Mouse (Mus musculus) hindbrain, embryonic 13.5 days (tissue): ENCODE data around the gene Tmem209. TPM values are rescaled to one million over a fixed set of nuclear protein-coding genes. Genes with fewer than 3 reads are reported as not detected.

Experiments used
- ATAC-seq: fragments of 200-750 bp; cut with Nextera tagmentation; 2 replicates; pipeline ENCODE4 v1.8.0; 2017; ENCODE audit warnings: moderate TSS enrichment; ENCODE audit not compliant: low FRiP score
- H3K27ac ChIP-seq: fragments of 300-500 bp; sonication (generic); 2 replicates; pipeline ENCODE4 v1.5.1; 2015; ENCODE audit warnings: inconsistent platforms, mild to moderate bottlenecking, moderate library complexity
- H3K27me3 ChIP-seq: fragments of 300-500 bp; sonication (generic); 2 replicates; pipeline ENCODE4 v1.6.1; 2015; ENCODE audit warnings: mild to moderate bottlenecking, inconsistent platforms
- H3K36me3 ChIP-seq: fragments of 300-500 bp; sonication (generic); 2 replicates; pipeline ENCODE4 v1.6.1; 2015; ENCODE audit warnings: mild to moderate bottlenecking, inconsistent platforms
- H3K4me1 ChIP-seq: fragments of 300-500 bp; sonication (generic); replicated peaks from 2 replicates; pipeline ENCODE4 v1.6.1; 2015; ENCODE audit warnings: inconsistent platforms
- H3K4me2 ChIP-seq: fragments of 300-500 bp; sonication (generic); 2 replicates; pipeline ENCODE4 v1.6.1; 2015; ENCODE audit warnings: inconsistent platforms, mild to moderate bottlenecking, moderate library complexity
- H3K4me3 ChIP-seq: fragments of 300-500 bp; sonication (generic); 2 replicates; pipeline ENCODE4 v1.5.1; 2015; ENCODE audit warnings: mild to moderate bottlenecking, inconsistent platforms
- H3K9ac ChIP-seq: fragments of 300-500 bp; sonication (generic); 2 replicates; pipeline ENCODE4 v1.6.1; 2015; ENCODE audit warnings: mild to moderate bottlenecking, inconsistent platforms
- H3K9me3 ChIP-seq: fragments of 300-500 bp; sonication (generic); 2 replicates; pipeline ENCODE4 v1.6.1; 2016; ENCODE audit warnings: inconsistent platforms
- WGBS: fragments of 180-500 bp; shearing (Covaris S2); methylation state at CpG from one replicate; pipeline ENCODE4 v1.1.7; 2015; 5-methylcytosine and 5-hydroxymethylcytosine counted together
- polyA plus RNA-seq: library from polyadenylated mRNA; unstranded; fragments of >200 nt; fragmentation: Nextera tagmentation; extraction: Ambion mirVana; gene quantifications from 2 replicates; pipeline ENCODE4 v1.2.1, GENCODE M21; 2015

Tmem209 gene
- polyA plus RNA-seq, 1 experiment from 2014 or later, result 29.5 TPM

GRCm38 (mm10) chr6:30476025-30476765 is 33.4 kb downstream of the Tmem209 start:
- Histone ChIP-seq H3K9ac (no peak overlapping the region), H3K9me3 (no peaks in the 10 kb centered on the region), H3K4me3 (no peak overlapping the region), H3K4me2 (no peak overlapping the region), H3K4me1 (peaks cover 9% of the 10 kb centered on the region; the same call in 1 of the 2 replicates), H3K36me3 (peaks cover 30% of the 10 kb centered on the region), H3K27ac (no peak overlapping the region), H3K27me3 (no peaks in the 10 kb centered on the region)
- WGBS, result 75% methylated on average over 10 of the region's 10 CpGs
- ATAC-seq, result no peak

- Histone ChIP-seq H3K36me3 (0 out of 2 replicates have a peak, but pooled peaks cover 3% of the 10 kb centered on the region), H3K4me2 (no peak overlapping the region), H3K27ac (no peak overlapping the region), H3K9ac (no peak overlapping the region), H3K9me3 (no peaks in the 10 kb centered on the region), H3K4me1 (peaks cover 19% of the 10 kb centered on the region), H3K27me3 (no peaks in the 10 kb centered on the region), H3K4me3 (no peak overlapping the region)
- 82% methylated on average over 3 of the region's 3 CpGs for WGBS
- ATAC-seq, result no peak
Observed at GRCm38 (mm10) chr6:30471706-30472105, 37.9 kb downstream of the Tmem209 start.

- Histone ChIP-seq H3K27me3 (no peaks in the 10 kb centered on the region), H3K27ac (peak overlapping the region; percentile 27; the same call in 1 of the 2 replicates), H3K4me2 (no peak overlapping the region), H3K4me1 (peaks cover 19% of the 10 kb centered on the region), H3K9me3 (no peaks in the 10 kb centered on the region), H3K36me3 (no peaks in the 10 kb centered on the region), H3K4me3 (no peak overlapping the region), H3K9ac (0 out of 2 replicates have a peak overlapping the region, but pooled peaks have one; percentile 19)
- ATAC-seq, result peak; percentile 67
- 61% methylated on average over 12 of the region's 12 CpGs for WGBS
Observed at GRCm38 (mm10) chr6:30469370-30469769, 40.2 kb downstream of the Tmem209 start.

- no peaks in the 10 kb centered on the region for H3K9me3 ChIP-seq
- no peaks in the 10 kb centered on the region for H3K27me3 ChIP-seq
- ATAC-seq, result no peak
- no peak overlapping the region for H3K4me3 ChIP-seq
- H3K4me2 ChIP-seq, result no peak overlapping the region
- 56% methylated on average over 12 of the region's 12 CpGs for WGBS
- H3K27ac ChIP-seq, result peak overlapping the region; percentile 27; the same call in 1 of the 2 replicates
- no peak overlapping the region for H3K9ac ChIP-seq
- no peaks in the 10 kb centered on the region for H3K36me3 ChIP-seq
- peaks cover 19% of the 10 kb centered on the region for H3K4me1 ChIP-seq
Observed at GRCm38 (mm10) chr6:30468684-30469083, 40.9 kb downstream of the Tmem209 start.

GRCm38 (mm10) chr6:30468058-30468457 is 41.5 kb downstream of the Tmem209 start:
- Histone ChIP-seq H3K9ac (no peak overlapping the region), H3K27me3 (no peaks in the 10 kb centered on the region), H3K27ac (no peak overlapping the region), H3K4me1 (peaks cover 19% of the 10 kb centered on the region), H3K36me3 (no peaks in the 10 kb centered on the region), H3K9me3 (no peaks in the 10 kb centered on the region), H3K4me3 (no peak overlapping the region), H3K4me2 (no peak overlapping the region)
- 97% methylated on average over 1 of the region's 1 CpGs for whole genome bisulfite sequencing
- ATAC-seq, result no peak

- no peak for ATAC-seq
- Histone ChIP-seq H3K4me1 (peaks cover 38% of the 10 kb centered on the region), H3K9me3 (no peaks in the 10 kb centered on the region), H3K27me3 (no peaks in the 10 kb centered on the region), H3K27ac (no peak overlapping the region), H3K9ac (no peak overlapping the region), H3K4me3 (no peak overlapping the region), H3K36me3 (no peaks in the 10 kb centered on the region), H3K4me2 (no peak overlapping the region)
- 87% methylated on average over 11 of the region's 11 CpGs for WGBS
Observed at GRCm38 (mm10) chr6:30465586-30465985, 44.0 kb downstream of the Tmem209 start.

GRCm38 (mm10) chr6:30462822-30463221 is 46.8 kb downstream of the Tmem209 start:
- H3K9me3 ChIP-seq, result no peaks in the 10 kb centered on the region
- no peak overlapping the region for H3K4me3 ChIP-seq
- no peaks in the 10 kb centered on the region for H3K36me3 ChIP-seq
- H3K4me1 ChIP-seq, result peaks cover 40% of the 10 kb centered on the region
- H3K27ac ChIP-seq, result no peak overlapping the region
- no peaks in the 10 kb centered on the region for H3K27me3 ChIP-seq
- no peak for ATAC-seq
- WGBS, result 46% methylated on average over 7 of the region's 7 CpGs
- H3K9ac ChIP-seq, result no peak overlapping the region
- H3K4me2 ChIP-seq, result no peak overlapping the region

GRCm38 (mm10) chr6:30461755-30462344 is 47.7 kb downstream of the Tmem209 start:
- H3K4me3 ChIP-seq, result no peak overlapping the region
- WGBS, result 96% methylated on average over 11 of the region's 13 CpGs
- H3K27me3 ChIP-seq, result no peaks in the 10 kb centered on the region
- H3K36me3 ChIP-seq, result no peaks in the 10 kb centered on the region
- no peak for ATAC-seq
- H3K4me2 ChIP-seq, result no peak overlapping the region
- peaks cover 38% of the 10 kb centered on the region for H3K4me1 ChIP-seq
- peak overlapping the region; percentile 98 for H3K27ac ChIP-seq
- H3K9ac ChIP-seq, result 0 out of 2 replicates have a peak overlapping the region, but pooled peaks have one; percentile 75
- no peaks in the 10 kb centered on the region for H3K9me3 ChIP-seq

- Histone ChIP-seq H3K27ac (peak overlapping the region; percentile 98), H3K36me3 (no peaks in the 10 kb centered on the region), H3K9me3 (no peaks in the 10 kb centered on the region), H3K4me2 (peak overlapping the region; percentile 63), H3K4me3 (peak overlapping the region; percentile 5; the same call in 1 of the 2 replicates), H3K9ac (peak overlapping the region; percentile 75), H3K4me1 (peaks cover 38% of the 10 kb centered on the region), H3K27me3 (no peaks in the 10 kb centered on the region)
- WGBS, result 14% methylated on average over 19 of the region's 19 CpGs
- peak; percentile 94 for ATAC-seq
Observed at GRCm38 (mm10) chr6:30460750-30461446, 48.7 kb downstream of the Tmem209 start.

- peak overlapping the region; percentile 75 for H3K9ac ChIP-seq
- H3K4me2 ChIP-seq, result peak overlapping the region; percentile 63
- H3K36me3 ChIP-seq, result peaks cover 6% of the 10 kb centered on the region
- H3K27ac ChIP-seq, result peak overlapping the region; percentile 98
- H3K4me1 ChIP-seq, result peaks cover 38% of the 10 kb centered on the region
- ATAC-seq, result peak; percentile 40
- WGBS, result 7% methylated on average over 40 of the region's 40 CpGs
- peak overlapping the region; percentile 44 for H3K4me3 ChIP-seq
- no peaks in the 10 kb centered on the region for H3K9me3 ChIP-seq
- no peaks in the 10 kb centered on the region for H3K27me3 ChIP-seq
Observed at GRCm38 (mm10) chr6:30459811-30460749, 49.5 kb downstream of the Tmem209 start.

GRCm38 (mm10) chr6:30459056-30459747 is 50.4 kb downstream of the Tmem209 start:
- H3K4me1 ChIP-seq, result peaks cover 38% of the 10 kb centered on the region
- peak overlapping the region; percentile 75 for H3K9ac ChIP-seq
- peak overlapping the region; percentile 63 for H3K4me2 ChIP-seq
- peak overlapping the region; percentile 44 for H3K4me3 ChIP-seq
- H3K9me3 ChIP-seq, result no peaks in the 10 kb centered on the region
- H3K36me3 ChIP-seq, result peaks cover 12% of the 10 kb centered on the region
- H3K27ac ChIP-seq, result peak overlapping the region; percentile 98
- no peaks in the 10 kb centered on the region for H3K27me3 ChIP-seq
- no peak for ATAC-seq
- 70% methylated on average over 16 of the region's 16 CpGs for WGBS
